In the genomic region with DNA sequence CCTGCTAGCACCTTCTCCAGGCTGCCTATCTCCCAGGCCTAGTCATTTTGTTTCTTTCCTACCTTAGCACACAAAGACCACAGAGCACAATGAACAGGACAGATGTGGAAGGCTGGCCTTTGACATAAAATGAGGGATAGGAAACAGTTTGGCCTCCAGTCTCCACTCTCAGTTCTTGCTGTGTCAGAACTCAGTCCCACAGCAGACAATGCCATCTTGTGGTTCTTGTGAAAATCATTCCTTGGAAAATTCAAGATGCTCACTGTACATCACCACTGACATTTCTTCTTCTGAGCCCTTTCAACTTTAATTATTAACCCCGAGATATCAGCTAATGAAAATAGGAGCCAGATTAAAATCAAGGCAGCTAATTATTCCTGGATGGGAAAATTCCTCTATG, we compare ENCODE assay signal across 17 mouse cellular contexts.
DNase-seq lines count a peak whose midpoint lies in the region; ATAC-seq and TF ChIP-seq lines count a peak whose summit lies in the region.
"Had no signal": no experiment of that assay in that cellular context is flagged by ENCODE, and none has a peak within 500 bp of the region (broad histone marks: within the 10 kb centered on the region; RNA-seq: fewer than 3 reads in every experiment).

No protein-coding gene starts in this region.

- no peaks in the 10 kb centered on the region for H3K9me3 ChIP-seq in intestine, postnatal 0 days (ENCODE audit: control insufficient read depth)
- no peaks in the 10 kb centered on the region for H3K9me3 ChIP-seq in intestine, embryonic 16.5 days (ENCODE audit: control insufficient read depth, low read length)
- no peaks in the 10 kb centered on the region for H3K9me3 ChIP-seq in midbrain, embryonic 14.5 days (ENCODE audit: control insufficient read depth, low read length)
- no peaks in the 10 kb centered on the region for H3K9me3 ChIP-seq in midbrain, embryonic 13.5 days
- H3K9me3 ChIP-seq: heart, embryonic 12.5 days; intestine, embryonic 15.5 days; liver, embryonic 12.5 days had no signal

- H3K27me3 ChIP-seq in intestine, postnatal 0 days (replicated peaks; ENCODE audit: control insufficient read depth, insufficient read depth, low read length), result no peaks in the 10 kb centered on the region
- H3K27me3 ChIP-seq in intestine, embryonic 16.5 days (replicated peaks; ENCODE audit: control insufficient read depth, insufficient read depth, low read length), result no peaks in the 10 kb centered on the region
- H3K27me3 ChIP-seq in midbrain, embryonic 14.5 days (ENCODE audit: control insufficient read depth, insufficient read depth, low read length), result no peaks in the 10 kb centered on the region
- no peaks in the 10 kb centered on the region for H3K27me3 ChIP-seq in midbrain, embryonic 13.5 days
- H3K27me3 ChIP-seq: heart, embryonic 12.5 days; intestine, embryonic 15.5 days; liver, embryonic 12.5 days had no signal

- H3K9ac ChIP-seq in intestine, postnatal 0 days (ENCODE audit: low read depth, low read length), result no peak overlapping the region
- no peak overlapping the region for H3K9ac ChIP-seq in intestine, embryonic 16.5 days (ENCODE audit: low read depth, low read length)
- no peak overlapping the region for H3K9ac ChIP-seq in midbrain, embryonic 14.5 days (replicated peaks; ENCODE audit: low read length)
- no peak overlapping the region for H3K9ac ChIP-seq in midbrain, embryonic 13.5 days (replicated peaks)
- H3K9ac ChIP-seq: heart, embryonic 12.5 days; intestine, embryonic 15.5 days; liver, embryonic 12.5 days had no signal

- no peak overlapping the region for H3K4me3 ChIP-seq in intestine, postnatal 0 days (ENCODE audit: low read depth, low read length)
- no peak overlapping the region for H3K4me3 ChIP-seq in intestine, embryonic 16.5 days (ENCODE audit: low read length)
- H3K4me3 ChIP-seq in midbrain, embryonic 14.5 days (replicated peaks; ENCODE audit: low read depth, low read length), result no peak overlapping the region
- H3K4me3 ChIP-seq in midbrain, embryonic 13.5 days (replicated peaks), result no peak overlapping the region
- H3K4me3 ChIP-seq: heart, embryonic 12.5 days; intestine, embryonic 15.5 days; liver, embryonic 12.5 days had no signal

- no peak overlapping the region for H3K4me2 ChIP-seq in intestine, postnatal 0 days (replicated peaks; ENCODE audit: low read depth)
- no peak overlapping the region for H3K4me2 ChIP-seq in intestine, embryonic 16.5 days (ENCODE audit: low read depth, low read length)
- H3K4me2 ChIP-seq in midbrain, embryonic 14.5 days (ENCODE audit: low read length), result no peak overlapping the region
- H3K4me2 ChIP-seq in midbrain, embryonic 13.5 days (replicated peaks), result no peak overlapping the region
- H3K4me2 ChIP-seq: heart, embryonic 12.5 days; intestine, embryonic 15.5 days; liver, embryonic 12.5 days; midbrain, embryonic 11.5 days had no signal

- no peaks in the 10 kb centered on the region for H3K36me3 ChIP-seq in intestine, postnatal 0 days (ENCODE audit: control insufficient read depth, insufficient read depth)
- H3K36me3 ChIP-seq in intestine, embryonic 16.5 days (ENCODE audit: control insufficient read depth, insufficient read depth, low read length), result no peaks in the 10 kb centered on the region
- H3K36me3 ChIP-seq in midbrain, embryonic 14.5 days (ENCODE audit: control insufficient read depth, insufficient read depth, low read length), result no peaks in the 10 kb centered on the region
- H3K36me3 ChIP-seq in midbrain, embryonic 13.5 days, result no peaks in the 10 kb centered on the region
- H3K36me3 ChIP-seq: heart, embryonic 12.5 days; intestine, embryonic 15.5 days; liver, embryonic 12.5 days had no signal

- no peak overlapping the region for H3K27ac ChIP-seq in intestine, postnatal 0 days (ENCODE audit: low read depth, low read length)
- H3K27ac ChIP-seq in intestine, embryonic 16.5 days (ENCODE audit: low read length), result no peak overlapping the region
- H3K27ac ChIP-seq in midbrain, embryonic 14.5 days (replicated peaks; ENCODE audit: low read depth, low read length), result no peak overlapping the region
- no peak overlapping the region for H3K27ac ChIP-seq in midbrain, embryonic 13.5 days
- H3K27ac ChIP-seq: intestine, embryonic 15.5 days; liver, embryonic 12.5 days had no signal

- no peak for ATAC-seq in intestine, postnatal 0 days
- no peak for ATAC-seq in intestine, embryonic 16.5 days
- ATAC-seq in midbrain, embryonic 14.5 days (ENCODE audit: low FRiP score, low TSS enrichment), result no peak
- no peak for ATAC-seq in midbrain, embryonic 13.5 days
- ATAC-seq in monocyte, adult 5-6 weeks (replicated peaks; ENCODE audit: insufficient number of reproducible peaks, low FRiP score, low TSS enrichment, poor library complexity, severe bottlenecking), result no peak
- ATAC-seq: intestine, embryonic 15.5 days; liver, embryonic 12.5 days had no signal

- DNase-seq in cerebellum, postnatal 10 days, result peak; percentile 7 to 13
- DNase-seq in cerebellum, adult 11-12 months, result no peak
- peak; percentile 74 for DNase-seq in midbrain, embryonic 14.5 days
- peak; percentile 16 for DNase-seq in retina, postnatal 1 day
- DNase-seq: cerebellum, adult 11 months; gastrocnemius, postnatal 14 days; heart, postnatal 4 days; kidney, postnatal 25 days; spleen, adult 18-20 months had no signal

- WGBS in intestine, postnatal 0 days, result 67% methylated on average over 1 of the region's 1 CpGs
- WGBS in intestine, embryonic 16.5 days, result 61% methylated on average over 1 of the region's 1 CpGs
- WGBS in midbrain, embryonic 14.5 days, result 82% methylated on average over 1 of the region's 1 CpGs
- 62% methylated on average over 1 of the region's 1 CpGs for WGBS in midbrain, embryonic 13.5 days

- peak; percentile 60 for TF ChIP-seq CTCF in intestine, postnatal 0 days (IDR thresholded peaks at IDR 0.05; ENCODE audit: low read depth)

- H3K4me1 ChIP-seq in intestine, postnatal 0 days (replicated peaks; ENCODE audit: control insufficient read depth, insufficient read depth, low read length), result no peaks in the 10 kb centered on the region
- no peaks in the 10 kb centered on the region for H3K4me1 ChIP-seq in intestine, embryonic 16.5 days (ENCODE audit: control insufficient read depth, insufficient read depth, low read length)
- no peaks in the 10 kb centered on the region for H3K4me1 ChIP-seq in midbrain, embryonic 14.5 days (ENCODE audit: control insufficient read depth, insufficient read depth, low read length)
- H3K4me1 ChIP-seq in midbrain, embryonic 13.5 days (replicated peaks), result no peaks in the 10 kb centered on the region
- H3K4me1 ChIP-seq: heart, embryonic 12.5 days; intestine, embryonic 15.5 days; liver, embryonic 12.5 days had no signal
